Mouse (Mus musculus): ENCODE results near the gene Sh3bgrl3.
A peak's percentile ranks its signal among the peaks of the same experiment; 100 is the strongest.

DNA sequence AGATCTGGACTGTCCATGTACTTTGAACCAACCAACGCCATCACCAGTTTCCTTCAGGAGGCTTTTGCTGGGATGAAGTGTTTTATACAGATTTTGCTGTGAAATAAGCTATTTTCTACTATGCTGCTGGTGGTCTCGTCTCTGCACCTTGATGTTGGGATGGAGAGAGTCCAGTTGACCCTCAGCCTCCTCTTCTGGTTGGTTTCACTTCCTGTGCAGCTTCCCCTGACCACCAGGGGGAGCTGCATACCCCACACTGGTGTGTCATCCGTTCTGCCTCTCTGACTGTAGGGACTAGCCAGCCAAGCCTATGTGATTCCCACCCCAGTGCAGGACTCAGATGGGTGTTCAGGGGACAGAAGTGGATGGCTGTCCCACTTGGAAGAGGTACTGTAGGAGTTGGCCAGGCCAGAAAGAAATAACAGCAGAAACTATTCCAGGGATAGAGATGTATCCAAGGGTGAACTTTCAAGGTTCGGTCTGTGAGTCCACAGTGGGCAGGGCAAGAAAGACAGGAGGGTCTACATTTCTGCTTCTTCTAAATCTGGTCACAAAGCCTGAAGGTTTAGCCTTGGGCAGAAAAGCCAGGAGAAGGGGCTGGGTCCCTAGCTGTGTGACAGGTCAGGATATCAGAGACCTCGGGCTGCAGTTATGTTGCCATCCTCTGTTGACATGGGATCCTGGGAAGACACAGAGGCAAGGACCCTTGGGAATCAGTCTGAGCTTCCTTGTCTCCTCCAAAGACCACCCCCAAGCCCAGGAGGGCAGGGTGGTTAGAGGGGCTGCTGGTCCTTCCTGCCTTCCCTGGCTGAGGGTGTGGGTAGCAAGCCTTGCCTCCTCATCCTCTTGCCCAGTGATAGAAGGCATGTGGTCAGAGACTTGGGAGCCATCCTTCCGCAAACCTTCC, 36.0 kb downstream of the Sh3bgrl3 start:
- TF ChIP-seq CTCF (IDR thresholded peaks at IDR 0.05; ENCODE audit: extremely low read depth, insufficient read depth, low read length) = peak; percentile 58
- TF ChIP-seq POLR2A (IDR thresholded peaks at IDR 0.05; ENCODE audit: extremely low read depth, insufficient read depth, low read length) = no peak

Data from cortical plate, adult 2 months (tissue).